Mouse (Mus musculus): ENCODE data around the gene Chid1.

Gene Chid1

DNA sequence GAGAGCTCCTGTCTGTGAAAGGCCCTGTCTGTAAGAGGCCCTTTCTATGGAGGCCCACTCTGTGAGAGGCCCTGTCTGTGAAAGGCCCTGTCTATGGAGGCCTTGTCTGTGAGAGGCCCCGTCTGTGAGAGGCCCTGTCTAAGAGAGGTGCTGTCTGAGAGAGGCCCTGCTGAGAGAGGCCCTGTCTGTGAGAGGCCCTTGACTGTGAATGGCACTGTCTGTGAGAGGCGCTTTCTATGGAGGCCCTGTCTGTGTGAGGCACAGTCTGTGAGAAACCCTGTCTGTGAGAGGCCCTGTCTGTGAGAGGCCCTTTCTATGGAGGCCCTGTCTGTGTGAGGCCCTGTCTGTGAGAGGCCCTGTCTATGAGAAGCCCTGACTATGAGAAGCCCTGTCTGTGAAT is 33.4 kb downstream of the Chid1 start:
- no peak for DNase-seq (ENCODE audit: extremely low read depth, low read depth)

GRCm38 (mm10) chr7:141502556-141502905 is 37.1 kb downstream of the Chid1 start:
- no peak for DNase-seq (ENCODE audit: extremely low read depth, low read depth)

DNA sequence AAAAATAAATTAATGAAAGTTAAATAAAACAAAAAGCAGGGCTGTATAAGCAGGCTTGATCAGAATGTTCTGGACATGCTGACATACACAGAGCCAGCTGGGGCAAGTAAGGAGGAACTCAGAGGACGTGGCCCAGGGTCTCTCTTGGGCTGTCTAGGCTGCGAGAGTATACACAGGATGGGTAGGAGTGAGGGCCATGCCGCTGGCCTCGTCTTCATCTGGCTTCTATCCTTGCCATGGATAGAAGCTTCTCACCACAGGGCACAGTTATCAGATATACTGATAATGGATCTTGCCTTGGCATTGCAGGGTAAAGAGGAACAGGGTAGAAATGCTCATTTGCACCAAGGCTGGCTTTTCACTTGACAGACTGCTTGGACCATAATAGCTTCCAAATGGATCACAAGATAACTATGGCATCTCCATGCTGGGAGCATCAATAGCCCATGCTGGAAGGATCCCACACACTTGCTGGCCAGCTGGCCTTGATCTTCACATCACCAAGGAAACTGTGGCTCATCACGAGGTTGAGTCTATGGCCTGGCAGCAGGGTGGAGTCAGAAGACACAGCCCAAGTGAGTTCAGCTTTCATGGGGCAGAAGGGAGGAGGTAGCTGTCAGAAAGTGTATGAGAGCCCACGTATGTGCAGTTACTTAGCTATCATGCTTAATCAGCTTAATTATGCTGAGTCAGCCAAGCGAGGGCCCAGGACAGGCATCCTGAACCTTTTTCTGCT is 37.7 kb downstream of the Chid1 start:
- no peak for DNase-seq (ENCODE audit: extremely low read depth, low read depth)

GRCm38 (mm10) chr7:141497600-141497999 is 42.1 kb downstream of the Chid1 start:
- DNase-seq (ENCODE audit: extremely low read depth, low read depth), result no peak

DNA sequence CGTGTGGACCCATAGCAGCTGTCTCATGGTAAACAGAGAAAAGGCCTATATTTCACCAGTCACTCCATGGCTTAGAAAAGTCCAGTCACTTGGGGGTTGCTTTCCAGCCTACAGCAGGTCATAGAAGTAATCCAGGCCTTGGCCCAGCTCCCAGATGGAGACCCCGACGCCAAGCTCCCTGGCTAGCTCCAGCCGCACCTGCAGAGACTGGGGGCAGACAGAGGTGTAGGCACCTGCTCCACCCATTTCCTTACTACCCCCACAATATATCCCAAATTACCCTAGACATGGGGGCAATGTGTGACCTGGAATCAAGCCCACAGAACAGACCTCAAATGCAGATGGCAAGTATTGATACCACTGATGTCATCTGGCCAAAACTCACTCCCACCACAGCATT is 43.7 kb downstream of the Chid1 start:
- no peak for DNase-seq (ENCODE audit: extremely low read depth, low read depth)

DNA sequence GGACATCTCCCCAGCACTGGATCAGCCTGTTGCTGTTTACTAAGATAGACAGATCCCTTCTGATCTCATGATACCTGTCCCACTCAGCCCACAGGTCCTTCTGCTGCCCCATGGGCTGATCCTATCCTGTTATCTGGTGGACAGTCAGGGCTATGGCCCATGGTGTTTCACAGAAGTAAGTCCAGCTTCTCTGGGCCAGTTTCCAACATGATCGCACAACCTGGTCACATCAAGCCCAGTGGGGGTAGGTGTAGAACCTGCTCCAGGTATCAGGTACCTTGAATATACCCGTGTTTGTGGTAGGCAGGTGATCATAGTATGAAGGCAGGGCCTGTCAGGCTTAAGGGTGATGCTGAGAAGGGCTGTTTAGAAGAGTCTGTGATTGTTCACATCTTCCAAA is 44.3 kb downstream of the Chid1 start:
- no peak for DNase-seq (ENCODE audit: extremely low read depth, low read depth)

DNA sequence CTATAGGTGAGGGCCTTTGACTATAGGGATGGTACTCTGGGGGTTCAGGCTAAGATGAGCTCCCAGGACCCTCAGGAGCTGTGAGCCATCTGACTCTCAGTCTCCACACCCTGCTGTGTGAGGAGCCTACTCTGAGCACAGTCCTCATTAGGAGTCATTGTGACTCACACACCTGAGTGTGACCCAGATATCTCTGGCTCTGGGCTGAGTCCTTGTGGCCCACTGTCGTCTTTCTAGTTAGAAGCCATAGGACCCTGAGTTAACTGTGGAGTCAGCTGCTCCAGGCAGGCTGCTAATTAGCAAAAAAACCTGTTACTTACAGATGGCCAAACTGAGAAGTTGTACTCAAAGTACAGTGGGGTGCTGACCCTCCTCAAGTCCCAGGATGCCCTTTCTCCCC is 45.9 kb downstream of the Chid1 start:
- no peak for DNase-seq (ENCODE audit: extremely low read depth, low read depth)

DNA sequence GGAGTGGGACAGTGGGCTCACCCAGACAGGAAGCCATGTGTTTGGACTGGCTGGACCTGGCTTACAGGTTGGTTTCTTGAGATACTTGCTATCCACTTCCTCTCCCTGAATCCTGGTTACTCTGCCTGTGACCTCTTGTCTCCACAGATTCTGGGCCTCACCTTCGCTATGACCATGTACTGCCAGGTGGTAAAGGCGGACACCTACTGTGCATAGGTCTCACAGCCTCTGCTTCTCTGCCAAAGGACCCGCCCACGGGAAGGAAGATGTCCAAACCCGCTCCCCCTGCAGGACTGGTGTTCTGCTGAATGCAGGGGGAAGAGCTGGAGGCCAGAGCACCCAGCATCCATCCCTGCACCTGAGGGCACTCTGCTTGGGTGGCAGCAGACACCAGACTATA is 46.9 kb downstream of the Chid1 start:
- DNase-seq (ENCODE audit: extremely low read depth, low read depth), result no peak

DNA sequence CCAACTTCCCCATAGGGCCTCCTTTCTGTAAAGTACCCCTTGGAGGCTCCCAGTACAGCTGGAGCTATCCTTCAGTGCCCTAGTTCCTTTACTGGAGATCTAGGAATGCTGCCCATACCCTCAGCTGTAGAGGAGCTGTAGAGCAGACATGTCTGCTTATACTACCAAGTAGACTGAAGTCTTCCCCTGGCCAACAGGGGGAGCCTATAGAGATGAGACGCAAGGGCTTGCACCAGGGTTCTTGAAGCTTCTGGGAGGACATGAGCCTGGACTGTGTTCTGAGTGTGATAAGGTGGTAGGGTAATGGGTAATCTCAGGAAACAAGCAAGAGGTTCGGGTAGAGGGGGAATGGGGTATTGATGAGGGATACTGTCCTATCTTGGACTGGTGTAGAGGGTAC is 48.5 kb downstream of the Chid1 start:
- no peak for DNase-seq (ENCODE audit: extremely low read depth, low read depth)

GRCm38 (mm10) chr7:141487141-141487540 is 52.5 kb downstream of the Chid1 start:
- DNase-seq (ENCODE audit: extremely low read depth, low read depth), result no peak

GRCm38 (mm10) chr7:141486239-141486638 is 53.4 kb downstream of the Chid1 start:
- no peak for DNase-seq (ENCODE audit: extremely low read depth, low read depth)

GRCm38 (mm10) chr7:141485606-141486005 is 54.1 kb downstream of the Chid1 start:
- DNase-seq (ENCODE audit: extremely low read depth, low read depth), result no peak

DNA sequence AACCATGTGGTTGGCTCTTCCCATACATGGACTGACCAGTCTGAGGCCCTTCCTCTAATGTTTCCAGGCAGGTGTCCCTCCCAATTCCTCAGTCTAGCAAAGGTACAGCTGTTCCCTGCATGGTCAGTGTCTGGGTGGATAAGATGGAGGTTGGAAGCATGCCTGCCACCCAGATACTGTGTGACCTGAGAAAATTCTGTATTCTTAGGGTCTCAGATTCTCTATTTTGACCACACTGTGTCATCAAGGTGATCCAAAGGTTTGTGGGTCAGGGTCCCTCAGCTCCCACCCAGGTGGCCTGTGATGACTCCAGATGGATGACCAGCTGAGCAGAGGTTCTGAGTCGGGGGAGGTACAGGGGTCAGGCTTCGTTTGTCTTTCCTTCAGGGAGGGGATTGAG is 54.5 kb downstream of the Chid1 start:
- no peak for DNase-seq (ENCODE audit: extremely low read depth, low read depth)

DNA sequence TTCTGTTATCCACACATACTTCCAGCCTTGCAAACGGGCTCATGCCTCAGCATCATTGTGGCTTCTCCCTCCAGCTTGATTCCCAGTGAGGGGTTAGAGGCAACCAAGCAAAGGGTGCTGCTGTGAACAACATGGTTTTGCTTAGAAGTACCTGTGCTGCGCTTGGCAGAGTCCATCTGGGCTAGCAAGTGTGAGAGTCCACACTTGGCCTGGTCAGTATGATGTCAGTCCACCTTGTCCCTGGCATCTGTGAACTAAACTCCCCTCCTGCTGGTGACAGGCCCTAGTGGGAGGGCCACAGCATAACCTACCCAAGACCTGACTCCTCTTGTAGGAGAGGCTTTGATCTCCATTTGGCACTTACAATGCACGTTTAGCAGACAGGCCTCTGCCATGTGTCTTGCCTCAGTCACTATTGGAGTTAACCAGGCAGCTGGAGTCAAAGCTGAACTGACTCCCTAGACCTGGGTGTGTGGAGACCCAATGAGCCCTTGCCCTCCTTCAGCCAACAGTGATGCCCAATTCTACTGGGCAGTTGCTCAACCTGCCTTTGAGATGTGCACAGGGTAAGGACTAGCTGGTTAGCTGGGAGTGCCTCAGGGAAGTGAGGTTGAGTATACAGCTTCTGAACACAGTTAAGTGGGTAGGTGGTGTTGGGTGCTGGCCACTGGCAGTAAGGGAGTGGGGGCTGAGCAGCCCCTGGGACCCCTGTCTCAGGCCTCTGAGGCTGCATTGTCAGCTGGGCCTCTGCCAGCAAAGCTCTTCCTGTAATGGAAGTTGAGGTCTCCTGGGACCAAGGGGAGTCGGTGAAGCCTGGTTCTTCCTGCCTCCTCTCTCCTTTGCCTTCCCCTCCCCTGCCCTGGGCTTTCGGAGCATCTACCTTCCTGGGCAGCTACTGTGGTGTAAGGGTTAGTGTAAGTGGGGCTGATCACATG is 55.2 kb downstream of the Chid1 start:
- no peak for DNase-seq (ENCODE audit: extremely low read depth, low read depth)

DNA sequence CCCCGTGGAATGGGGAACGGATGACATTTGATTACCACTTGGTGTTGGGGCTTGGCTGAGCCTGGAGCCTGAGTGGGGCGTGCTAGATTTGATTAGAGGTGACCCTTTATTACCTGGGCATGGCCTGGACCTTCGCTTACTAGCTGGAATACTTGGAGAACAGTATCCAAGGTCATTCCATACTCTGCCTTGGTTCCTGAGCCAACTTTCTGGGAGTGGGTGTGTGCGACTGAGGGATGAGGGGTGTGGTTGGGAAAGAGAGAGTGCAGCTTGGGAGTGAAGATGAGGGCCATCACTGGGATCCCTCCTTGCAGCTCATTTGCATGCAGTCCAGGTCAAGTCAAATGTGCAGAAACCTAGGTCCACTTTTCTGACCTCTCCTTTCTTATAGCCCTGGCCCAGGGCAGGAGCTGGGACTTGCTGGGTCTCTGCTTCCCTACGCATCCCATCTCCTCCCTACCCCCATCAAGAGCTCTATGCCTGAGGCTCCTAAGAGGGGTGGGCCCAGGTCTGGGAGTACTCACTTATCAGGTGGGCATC is 56.5 kb downstream of the Chid1 start:
- DNase-seq (ENCODE audit: extremely low read depth, low read depth), result no peak

DNA sequence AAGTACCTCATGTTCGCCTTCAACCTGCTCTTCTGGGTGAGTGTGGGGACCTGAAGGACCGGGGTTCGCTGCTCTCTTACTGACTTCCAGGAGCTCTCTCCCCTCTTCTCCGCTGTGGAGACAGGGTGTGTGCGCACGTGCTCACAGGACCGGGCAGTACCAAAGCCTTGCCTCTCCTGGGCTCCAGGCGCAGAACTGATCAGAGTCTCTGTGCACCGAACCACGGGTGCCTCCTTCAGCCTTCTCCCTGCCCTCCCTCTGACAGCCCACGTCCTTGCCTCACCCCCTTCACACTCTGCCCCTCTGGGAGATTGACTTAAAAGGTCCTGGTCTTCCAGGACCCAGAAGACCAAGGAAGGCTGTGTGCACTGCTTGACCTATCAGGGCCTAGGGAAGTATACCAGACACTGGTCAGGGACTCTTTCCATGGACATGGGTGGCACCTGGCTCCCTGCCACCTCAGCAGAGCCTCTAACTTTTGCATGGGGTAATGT is 57.1 kb downstream of the Chid1 start:
- no peak for DNase-seq (ENCODE audit: extremely low read depth, low read depth)

DNA sequence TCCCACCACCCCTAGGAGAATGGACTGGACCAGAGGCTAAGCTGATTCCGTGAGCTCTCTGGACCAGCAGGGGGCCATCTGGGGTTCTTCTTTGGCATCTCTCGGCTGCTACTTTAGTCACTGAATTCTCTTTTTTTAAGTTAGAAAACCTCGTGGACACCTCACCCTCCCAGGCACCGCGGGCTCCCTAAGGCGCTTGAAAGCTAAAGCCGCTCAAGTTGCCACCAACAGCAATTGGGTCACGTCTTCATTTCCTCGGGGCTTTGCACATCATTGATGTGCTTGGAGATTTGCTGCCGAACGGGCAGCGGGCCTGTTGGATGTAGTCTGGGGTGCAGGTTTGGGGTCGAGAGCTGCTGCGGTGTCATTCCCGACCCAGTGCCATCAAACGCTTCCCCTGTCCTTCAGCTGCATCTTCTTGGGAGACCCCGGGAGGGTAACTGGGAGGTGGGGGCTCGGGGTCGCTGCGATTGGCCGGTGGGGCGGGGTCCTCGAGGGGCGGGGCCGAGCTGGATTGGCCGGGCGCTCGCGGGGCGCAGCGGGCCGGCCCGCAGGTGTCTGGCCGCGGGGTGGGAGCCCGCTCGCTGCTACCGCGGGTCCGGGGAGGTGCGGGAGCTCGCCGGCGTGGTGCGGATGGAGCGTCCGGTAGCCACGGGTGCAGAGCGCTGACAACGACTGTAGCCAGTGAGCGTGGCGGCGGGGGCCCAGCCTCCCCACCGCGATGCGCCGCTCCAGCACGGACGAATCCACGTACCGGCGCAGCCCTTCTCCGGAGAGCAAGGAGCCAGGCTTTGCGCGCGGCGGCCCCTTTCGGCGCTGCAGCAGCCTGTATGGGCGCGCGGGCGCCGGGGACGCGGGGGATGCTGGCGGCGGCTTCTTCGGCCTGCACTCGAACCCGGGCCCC is 57.9 kb downstream of the Chid1 start:
- no peak for DNase-seq (ENCODE audit: extremely low read depth, low read depth)

- no peak for DNase-seq (ENCODE audit: extremely low read depth, low read depth)
Measured at GRCm38 (mm10) chr7:141480842-141481497, 58.7 kb downstream of the Chid1 start.

DNA sequence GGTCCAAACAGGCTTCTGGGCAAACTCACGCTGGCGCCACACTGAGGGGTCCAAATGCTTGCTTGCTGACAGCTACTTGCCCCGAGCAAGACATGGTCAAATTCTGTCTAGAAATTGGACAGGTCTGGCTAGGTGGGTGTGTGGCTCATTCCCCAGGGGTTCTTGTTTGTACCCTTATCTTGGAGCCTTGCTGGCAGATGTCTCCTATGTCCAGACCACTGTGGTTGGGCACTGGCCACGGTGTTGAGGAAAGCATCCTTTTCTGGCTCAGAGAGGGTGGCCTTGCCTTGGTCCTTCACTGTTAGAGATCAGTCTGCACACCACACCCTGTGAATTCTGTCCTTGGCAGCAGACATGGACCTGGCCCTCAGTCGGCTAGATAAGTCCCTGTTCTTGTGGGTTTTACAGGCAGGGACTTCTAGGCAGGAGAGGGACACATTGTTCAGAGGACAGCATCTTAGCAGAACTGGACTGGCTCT is 61.3 kb downstream of the Chid1 start:
- DNase-seq (ENCODE audit: extremely low read depth, low read depth), result no peak

- no peak for DNase-seq (ENCODE audit: extremely low read depth, low read depth)
Measured at GRCm38 (mm10) chr7:141477578-141478269, 61.9 kb downstream of the Chid1 start.
